Mouse (Mus musculus) CH12.LX (cell line): ENCODE data around the gene Pak2. TPM values are rescaled to one million over a fixed set of nuclear protein-coding genes. Genes with fewer than 3 reads are reported as not detected.

Experiments used
- DNase-seq: peaks from one replicate; pipeline ENCODE4 v3.0.0-alpha.2; 2013; ENCODE audit errors: extremely low read depth
- H3K27ac ChIP-seq: 2 replicates; pipeline ENCODE4 v1.5.1; 2012; ENCODE audit warnings: low read depth, mild to moderate bottlenecking, control low read depth, moderate library complexity; ENCODE audit not compliant: insufficient read depth
- H3K27me3 ChIP-seq: replicated peaks from 2 replicates; pipeline ENCODE3; 2012; ENCODE audit warnings: inconsistent platforms
- H3K36me3 ChIP-seq, 2 experiments: replicated peaks in 1 of 2; 2 replicates each; pipeline versions ENCODE3 to v1.6.1; 2012; ENCODE audit warnings: inconsistent platforms in 1 of 2, low read length in 1 of 2, mild to moderate bottlenecking in 1 of 2, mixed read lengths in 1 of 2, moderate library complexity in 1 of 2; ENCODE audit not compliant: control insufficient read depth in 1 of 2, insufficient read depth in 1 of 2
- H3K4me1 ChIP-seq, 2 experiments: 2 replicates each; pipeline ENCODE4 v1.6.1; 2012; ENCODE audit warnings: inconsistent platforms in 1 of 2, moderate library complexity in 1 of 2; ENCODE audit not compliant: insufficient read depth in 2 of 2, control insufficient read depth in 1 of 2
- H3K4me2 ChIP-seq: 2 replicates; pipeline ENCODE4 v1.6.1; 2012; ENCODE audit warnings: low read depth, mild to moderate bottlenecking, control low read depth; ENCODE audit not compliant: poor library complexity, insufficient read depth, severe bottlenecking
- H3K4me3 ChIP-seq, 3 experiments: fragments of 150-350 bp in 1 of 3; sonication (generic) in 1 of 3; replicated peaks in 1 of 3; 2 replicates each; pipeline versions ENCODE3 to v1.5.1; 2011 to 2012; ENCODE audit warnings: low read depth in 2 of 3, low read length in 2 of 3, mild to moderate bottlenecking in 2 of 3, moderate library complexity in 2 of 3, control low read depth in 1 of 3, improper control_type of control experiment in 1 of 3, inconsistent platforms in 1 of 3, mixed read lengths in 1 of 3; ENCODE audit not compliant: poor library complexity in 1 of 3
- H3K79me2 ChIP-seq: replicated peaks from 2 replicates; pipeline ENCODE4 v1.6.1; 2012; ENCODE audit warnings: mild to moderate bottlenecking, moderate library complexity; ENCODE audit not compliant: control insufficient read depth, poor library complexity, insufficient read depth, severe bottlenecking; ENCODE audit errors: extremely low read depth
- H3K9ac ChIP-seq: 2 replicates; pipeline ENCODE4 v1.6.1; 2012; ENCODE audit warnings: low read depth, mild to moderate bottlenecking, control low read depth, moderate library complexity; ENCODE audit not compliant: insufficient read depth
- H3K9me3 ChIP-seq: replicated peaks from 2 replicates; pipeline ENCODE3; 2012; ENCODE audit warnings: low read length, inconsistent platforms, mixed read lengths
- BHLHE40 ChIP-seq: IDR thresholded peaks from 2 replicates; pipeline ENCODE4 v1.6.1; 2011; ENCODE audit warnings: mild to moderate bottlenecking, low read depth, low read length, improper control_type of control experiment
- CHD1 ChIP-seq: IDR thresholded peaks from 2 replicates; pipeline ENCODE4 v1.6.1; 2012; ENCODE audit warnings: low read depth, low read length, improper control_type of control experiment, inconsistent platforms
- CHD2 ChIP-seq: IDR thresholded peaks from 2 replicates; pipeline ENCODE4 v1.6.1; 2011; ENCODE audit warnings: low read length, improper control_type of control experiment
- CTCF ChIP-seq, 2 experiments: IDR thresholded peaks in 1 of 2; conservative IDR thresholded peaks in 1 of 2; 2 replicates each; pipeline ENCODE4 v1.5.1; 2011 to 2012; ENCODE audit warnings: low read depth in 2 of 2, low read length in 2 of 2, improper control_type of control experiment in 1 of 2, inconsistent platforms in 1 of 2, mild to moderate bottlenecking in 1 of 2, moderate library complexity in 1 of 2
- E2F4 ChIP-seq: IDR thresholded peaks from 2 replicates; pipeline ENCODE4 v1.6.1; 2011; ENCODE audit warnings: low read depth, low read length, improper control_type of control experiment; ENCODE audit not compliant: insufficient replicate concordance
- ELF1 ChIP-seq: IDR thresholded peaks from 2 replicates; pipeline ENCODE4 v1.6.1; 2014; ENCODE audit warnings: low read depth, mild to moderate bottlenecking, inconsistent platforms, low read length, improper control_type of control experiment
- ETS1 ChIP-seq: conservative IDR thresholded peaks from 2 replicates; pipeline ENCODE4 v1.6.1; 2012; ENCODE audit warnings: low read depth, mild to moderate bottlenecking, inconsistent platforms, low read length, improper control_type of control experiment, moderate library complexity
- HCFC1 ChIP-seq: IDR thresholded peaks from 2 replicates; pipeline ENCODE4 v1.6.1; 2012; ENCODE audit warnings: low read depth, mild to moderate bottlenecking, inconsistent platforms, low read length, improper control_type of control experiment
- JUN ChIP-seq: IDR thresholded peaks from 2 replicates; pipeline ENCODE4 v1.6.1; 2011; ENCODE audit warnings: low read depth, mild to moderate bottlenecking, low read length, improper control_type of control experiment, moderate library complexity; ENCODE audit not compliant: insufficient read depth
- JUND ChIP-seq: conservative IDR thresholded peaks from 2 replicates; pipeline ENCODE4 v1.6.1; 2011; ENCODE audit warnings: low read depth, low read length, improper control_type of control experiment
- KAT2A ChIP-seq: IDR thresholded peaks from 2 replicates; pipeline ENCODE4 v1.6.1; 2012; ENCODE audit warnings: low read length, improper control_type of control experiment, inconsistent platforms; ENCODE audit not compliant: insufficient replicate concordance
- MAFK ChIP-seq: IDR thresholded peaks from 2 replicates; pipeline ENCODE4 v1.6.1; 2011; ENCODE audit warnings: low read length, improper control_type of control experiment; ENCODE audit not compliant: insufficient replicate concordance
- MAX ChIP-seq: IDR thresholded peaks from 2 replicates; pipeline ENCODE4 v1.6.1; 2011; ENCODE audit warnings: low read length, improper control_type of control experiment
- MEF2A ChIP-seq: IDR thresholded peaks from 2 replicates; pipeline ENCODE4 v1.6.1; 2014; ENCODE audit warnings: low read depth, mild to moderate bottlenecking, inconsistent platforms, low read length, improper control_type of control experiment, borderline replicate concordance
- MXI1 ChIP-seq: IDR thresholded peaks from 2 replicates; pipeline ENCODE4 v1.6.1; 2011; ENCODE audit warnings: mild to moderate bottlenecking, low read depth, low read length, improper control_type of control experiment
- NELFE ChIP-seq: IDR thresholded peaks from 2 replicates; pipeline ENCODE4 v1.6.1; 2011; ENCODE audit warnings: low read depth, low read length, improper control_type of control experiment
- NRF1 ChIP-seq: IDR thresholded peaks from 2 replicates; pipeline ENCODE4 v1.6.1; 2014; ENCODE audit warnings: low read depth, mild to moderate bottlenecking, inconsistent platforms, low read length, improper control_type of control experiment, moderate library complexity
- POLR2A ChIP-seq: IDR thresholded peaks from 2 replicates; pipeline ENCODE4 v1.6.1; 2011; ENCODE audit warnings: low read depth, mild to moderate bottlenecking, improper control_type of control experiment, low read length
- POLR2AphosphoS2 ChIP-seq: IDR thresholded peaks from 2 replicates; pipeline ENCODE4 v1.6.1; 2011; ENCODE audit warnings: low read depth, low read length, improper control_type of control experiment
- SIN3A ChIP-seq: IDR thresholded peaks from 2 replicates; pipeline ENCODE4 v1.6.1; 2012; ENCODE audit warnings: low read length, improper control_type of control experiment, inconsistent platforms
- SMC3 ChIP-seq: IDR thresholded peaks from 2 replicates; pipeline ENCODE4 v1.6.1; 2011; ENCODE audit warnings: low read depth, low read length, improper control_type of control experiment
- TBP ChIP-seq: conservative IDR thresholded peaks from 2 replicates; pipeline ENCODE4 v1.6.1; 2011; ENCODE audit warnings: low read depth, low read length, improper control_type of control experiment
- TCF12 ChIP-seq: IDR thresholded peaks from 2 replicates; pipeline ENCODE4 v1.6.1; 2014; ENCODE audit warnings: low read depth, mild to moderate bottlenecking, inconsistent platforms, low read length, improper control_type of control experiment
- UBTF ChIP-seq: IDR thresholded peaks from 2 replicates; pipeline ENCODE4 v1.6.1; 2012; ENCODE audit warnings: low read depth, mild to moderate bottlenecking, inconsistent platforms, low read length, improper control_type of control experiment, moderate library complexity
- USF1 ChIP-seq: IDR thresholded peaks from 2 replicates; pipeline ENCODE4 v1.6.1; 2014; ENCODE audit warnings: low read depth, mild to moderate bottlenecking, inconsistent platforms, low read length, improper control_type of control experiment
- USF2 ChIP-seq: conservative IDR thresholded peaks from 2 replicates; pipeline ENCODE4 v1.6.1; 2011; ENCODE audit warnings: low read depth, low read length, improper control_type of control experiment
- ZKSCAN1 ChIP-seq: IDR thresholded peaks from 2 replicates; pipeline ENCODE4 v1.6.1; 2012; ENCODE audit warnings: low read depth, inconsistent platforms, low read length, improper control_type of control experiment, borderline replicate concordance
- dilution Hi-C: fragments of 300-500 bp; cut with MboI; formaldehyde crosslinking; loops from 2 replicates; pipeline ENCODE4 v1.14.3; 2020; ENCODE audit warnings: low sequenced_read_pairs; ENCODE audit not compliant: extremely low pct_unique_long_range_greater_than_20kb, extremely low pct_ligation_motif_present
- in situ Hi-C: fragments of 300-500 bp; cut with MboI; formaldehyde crosslinking; loops from 3 replicates; pipeline ENCODE4 v1.14.3; 2019; ENCODE audit warnings: low sequenced_read_pairs, low pct_ligation_motif_present, low pct_unique_long_range_greater_than_20kb, mixed read lengths
- polyA plus RNA-seq: library from polyadenylated mRNA; unstranded; fragments of >175 nt; gene quantifications from 2 replicates; pipeline ENCODE4 v1.2.1, GENCODE M21; 2012; ENCODE audit warnings: low read depth; ENCODE audit not compliant: insufficient read length
- total RNA-seq, 2 experiments: library from RNA; depleted of rRNA; stranded (reverse); fragments of 300-350 nt in 1 of 2; fragments of >200 nt in 1 of 2; gene quantifications; 2 replicates each; pipeline ENCODE4 v1.2.3; 2012 to 2014

Pak2 gene
- total and polyA plus RNA-seq, 3 experiments, result 37.2 to 79.7 (median 73.1) TPM

GRCm38 (mm10) chr16:31993946-31994345 lies 85.2 kb downstream of the Pak2 start:
- in situ Hi-C loops (no loop called here), dilution Hi-C loops (no loop called here)
- Histone ChIP-seq H3K9me3 (no peaks in the 10 kb centered on the region), H3K9ac (no peak overlapping the region), H3K4me2 (no peak overlapping the region), H3K36me3 (peaks cover 24 to 71% of the 10 kb centered on the region in 2 experiments), H3K4me3 (no peak overlapping the region), H3K27ac (no peak overlapping the region), H3K4me1 (no peaks in the 10 kb centered on the region), H3K79me2 (peaks cover 41% of the 10 kb centered on the region), H3K27me3 (no peaks in the 10 kb centered on the region)
- DNase-seq, result no peak
- TF ChIP-seq E2F4 (no peak), TCF12 (no peak), HCFC1 (no peak), ZKSCAN1 (no peak), JUN (no peak), SIN3A (no peak), NRF1 (no peak), ETS1 (no peak), POLR2A (no peak), ELF1 (no peak), KAT2A (no peak), UBTF (no peak), CTCF (conservative IDR thresholded peaks at IDR 0.05 in 1 of 2, IDR thresholded peaks at IDR 0.05 in 1 of 2; ENCODE audit: low read depth in 2 of 2, low read length in 2 of 2) (no peak)

DNA sequence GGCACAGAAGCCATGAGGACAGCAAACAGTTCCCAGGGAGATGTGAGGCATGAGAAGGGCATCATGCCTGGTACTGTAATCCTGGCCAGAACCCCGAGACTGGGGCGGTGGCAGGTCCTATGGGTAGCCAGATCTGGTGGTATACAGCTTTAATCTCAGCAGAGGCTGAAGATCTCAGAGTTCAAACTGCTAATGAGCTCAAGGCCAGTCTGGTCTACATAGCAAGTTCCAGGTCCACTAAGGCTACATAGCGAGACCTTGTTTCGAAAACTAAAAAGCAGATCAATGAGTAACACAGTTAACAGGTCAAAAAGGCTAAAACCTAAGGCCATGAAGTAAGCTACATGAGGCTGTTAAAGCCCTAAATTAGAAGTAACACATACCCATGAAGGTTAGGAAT lies 85.9 kb downstream of the Pak2 start:
- Histone ChIP-seq H3K27ac (no peak overlapping the region), H3K4me2 (no peak overlapping the region), H3K36me3 (peaks cover 28 to 75% of the 10 kb centered on the region in 2 experiments), H3K79me2 (peaks cover 36% of the 10 kb centered on the region), H3K27me3 (no peaks in the 10 kb centered on the region), H3K4me3 (no peak overlapping the region), H3K4me1 (no peaks in the 10 kb centered on the region), H3K9ac (no peak overlapping the region), H3K9me3 (no peaks in the 10 kb centered on the region)
- dilution Hi-C loops (no loop called here), in situ Hi-C loops (no loop called here)
- no peak for TF ChIP-seq KAT2A
- no peak for TF ChIP-seq JUN
- TF ChIP-seq CHD2, result no peak
- TF ChIP-seq MEF2A, result no peak
- TF ChIP-seq BHLHE40, result no peak
- TF ChIP-seq E2F4, result no peak
- TF ChIP-seq MAX, result no peak
- no peak for TF ChIP-seq USF2
- no peak for TF ChIP-seq ETS1
- no peak for TF ChIP-seq TBP
- no peak for TF ChIP-seq MAFK
- TF ChIP-seq HCFC1, result no peak
- no peak for TF ChIP-seq SMC3
- no peak for TF ChIP-seq USF1
- TF ChIP-seq JUND, result no peak
- TF ChIP-seq CHD1, result no peak
- no peak for TF ChIP-seq NELFE
- no peak for TF ChIP-seq MXI1
- no peak for TF ChIP-seq CTCF (conservative IDR thresholded peaks at IDR 0.05 in 1 of 2, IDR thresholded peaks at IDR 0.05 in 1 of 2; ENCODE audit: low read depth in 2 of 2, low read length in 2 of 2)
- TF ChIP-seq POLR2AphosphoS2, result no peak
- DNase-seq, result no peak
